Mouse (Mus musculus) megakaryocyte, embryonic 14.5 days (primary cell): Measurements from ENCODE around the gene Ahcy.

Source experiments
- FLI1 ChIP-seq: IDR thresholded peaks from 2 replicates; pipeline ENCODE4 v1.6.1; 2012; ENCODE audit warnings: low read length, inconsistent platforms, mixed read lengths
- GATA1 ChIP-seq: IDR thresholded peaks from 3 replicates; pipeline ENCODE4 v1.6.1; 2012; ENCODE audit warnings: mixed read lengths, low read length, inconsistent platforms, borderline replicate concordance

DNA sequence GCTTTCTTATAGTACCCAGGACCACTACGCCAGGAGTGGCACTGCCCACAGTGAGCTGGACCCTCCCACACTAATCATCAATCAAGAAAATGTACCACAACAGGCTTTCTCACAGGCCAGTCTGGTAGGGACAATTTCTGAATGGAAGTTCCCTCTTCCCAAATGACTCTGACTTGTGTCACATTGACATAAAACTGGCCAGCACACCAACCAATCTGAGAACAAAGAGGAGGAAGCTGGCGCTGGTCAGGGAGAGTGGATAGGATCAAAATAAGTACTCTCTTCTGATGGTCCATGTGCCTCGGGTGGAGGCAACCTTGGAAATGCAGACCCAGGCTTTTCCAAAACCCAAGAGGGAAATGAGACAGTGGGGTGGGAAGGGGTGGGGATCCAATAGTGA, 29.8 kb downstream of the Ahcy start:
- no peak for TF ChIP-seq GATA1
- no peak for TF ChIP-seq FLI1
